Mouse (Mus musculus) left cerebral cortex, adult 8-10 months (tissue): Measurements from ENCODE around the gene Rbm28. TPM values are rescaled to one million over a fixed set of nuclear protein-coding genes. Genes with fewer than 3 reads are reported as not detected.
A peak's percentile ranks its signal among the peaks of the same experiment; 100 is the strongest.

Experiments used
- DNase-seq, 2 experiments: peaks; one replicate each; pipeline ENCODE4 v3.0.0; 2022; ENCODE audit warnings: low spot score in 2 of 2
- total RNA-seq, 4 experiments: library from RNA; stranded (reverse); gene quantifications; 2 replicates each; pipeline ENCODE4 v1.2.4; 2022

Gene Rbm28
- total RNA-seq, 4 experiments from 2014 or later: 29.5 to 37.0 (median 34.2) TPM

DNA sequence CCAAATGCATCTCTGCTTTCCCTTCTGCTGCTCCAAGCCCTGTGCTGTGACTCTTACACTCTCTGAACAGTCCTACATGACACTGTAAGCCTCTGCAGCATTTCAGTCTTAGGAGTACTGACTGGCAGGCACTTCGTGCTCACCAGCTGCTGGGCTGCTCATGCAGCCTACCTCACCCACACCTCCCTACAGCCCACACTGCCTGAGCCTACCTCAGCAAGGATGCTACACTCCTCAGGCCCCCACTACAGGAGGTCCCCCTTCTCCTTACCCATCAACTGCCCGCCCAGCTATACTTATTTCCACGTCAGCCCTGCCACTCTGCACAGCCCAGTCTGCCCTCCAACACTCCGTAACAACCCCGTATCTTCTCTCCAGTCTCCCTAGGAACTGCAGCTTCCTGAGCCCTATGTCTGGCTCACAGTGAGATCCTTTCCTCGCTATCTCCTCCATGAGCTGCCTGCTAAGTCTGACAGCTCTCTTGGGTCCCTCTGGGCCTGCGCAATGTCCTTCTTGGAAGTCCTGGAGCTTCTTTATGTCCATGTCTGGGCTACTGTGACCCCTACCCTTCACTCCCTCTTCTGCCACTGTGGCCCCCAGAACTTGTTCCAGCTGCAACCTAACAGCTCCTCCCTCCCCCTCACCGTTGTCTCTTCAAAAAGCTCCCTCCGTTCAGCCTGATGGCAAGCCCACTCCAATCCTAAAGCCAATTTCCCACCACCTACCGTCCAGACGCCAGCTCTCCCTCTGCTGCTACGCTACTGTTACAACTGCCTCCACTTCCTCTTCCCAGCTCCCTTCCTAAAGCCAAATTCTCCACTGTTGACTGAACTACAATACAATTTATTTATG, 19.1 kb downstream of the Rbm28 start:
- DNase-seq: peak in 1 of 2 experiments; percentile 15

DNA sequence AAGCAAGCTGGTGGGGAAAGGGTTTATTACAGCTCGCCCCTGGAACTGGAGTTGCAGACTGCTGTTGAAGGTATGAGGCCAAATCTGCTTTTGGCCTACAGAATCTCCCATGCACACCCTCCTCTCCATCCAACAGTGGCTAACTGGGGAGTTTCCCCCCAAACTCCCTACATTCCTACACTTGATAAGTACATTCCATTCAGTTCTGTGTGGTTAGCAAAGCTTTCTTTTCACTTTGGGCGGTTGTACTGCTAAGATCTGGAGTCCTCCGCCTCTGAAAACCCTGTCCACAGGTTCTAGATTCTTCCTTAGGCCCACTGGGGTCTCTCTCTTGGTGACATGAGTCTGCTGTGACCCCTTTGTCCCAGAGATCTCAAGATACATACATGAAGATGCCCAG, 19.8 kb downstream of the Rbm28 start:
- no peak for DNase-seq

DNA sequence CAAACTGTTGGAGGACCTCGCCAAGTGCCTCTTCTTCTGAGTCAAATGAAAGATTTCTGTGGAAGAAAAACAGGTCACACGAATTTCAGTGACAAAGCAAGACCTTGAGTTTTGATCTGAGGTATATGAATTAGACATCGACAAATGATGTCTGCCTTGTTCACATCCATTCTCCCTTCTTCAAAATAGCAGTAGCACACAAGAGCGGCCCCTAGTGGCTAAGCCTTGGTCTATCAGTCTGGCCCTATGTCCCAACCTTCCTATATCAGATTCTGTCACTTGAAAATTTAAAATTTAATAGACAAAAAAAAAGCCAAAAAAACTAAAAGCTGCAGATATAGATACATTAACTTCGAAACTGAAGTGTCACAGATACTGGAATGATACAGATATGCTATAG, 21.2 kb downstream of the Rbm28 start:
- DNase-seq: no peak

DNA sequence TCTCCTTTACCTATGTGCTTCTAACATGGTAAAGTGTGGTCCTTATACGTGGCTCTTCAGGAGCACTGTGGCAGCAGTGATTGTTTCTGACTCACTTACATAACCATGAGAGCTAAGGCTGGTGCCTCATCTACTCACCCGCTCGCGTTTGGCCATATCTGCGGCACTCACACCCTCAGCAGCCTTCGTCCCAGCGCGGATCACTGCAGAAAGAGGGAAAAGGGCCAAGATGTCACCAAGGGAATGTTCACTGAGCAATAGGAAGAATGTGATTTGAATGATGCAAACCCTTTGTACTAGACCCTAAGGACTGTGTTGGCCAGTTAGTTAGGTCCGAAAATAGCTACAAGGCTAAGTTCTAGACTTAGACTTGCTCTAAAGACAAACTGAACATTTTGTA, 27.4 kb downstream of the Rbm28 start:
- DNase-seq: no peak

DNA sequence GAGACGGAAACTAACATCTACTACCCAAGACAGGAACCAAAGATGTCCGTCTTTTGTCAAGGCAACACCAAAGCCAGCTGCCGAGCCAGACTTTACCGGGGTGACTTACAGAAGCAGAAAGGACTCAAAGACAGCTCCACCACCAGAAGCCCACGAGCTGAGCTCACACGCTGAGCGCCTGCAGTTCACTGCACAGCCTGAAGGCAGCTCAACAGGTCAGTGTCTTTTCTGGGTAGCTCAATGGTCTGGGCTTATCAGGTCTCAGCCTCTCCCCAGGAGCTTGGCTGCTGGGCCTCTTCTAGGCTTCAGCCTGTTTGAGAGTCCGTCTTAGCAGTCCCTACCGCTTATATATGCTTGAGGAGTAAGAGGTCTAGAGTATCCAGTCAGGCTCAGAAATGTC, 31.7 kb downstream of the Rbm28 start:
- no peak for DNase-seq

DNA sequence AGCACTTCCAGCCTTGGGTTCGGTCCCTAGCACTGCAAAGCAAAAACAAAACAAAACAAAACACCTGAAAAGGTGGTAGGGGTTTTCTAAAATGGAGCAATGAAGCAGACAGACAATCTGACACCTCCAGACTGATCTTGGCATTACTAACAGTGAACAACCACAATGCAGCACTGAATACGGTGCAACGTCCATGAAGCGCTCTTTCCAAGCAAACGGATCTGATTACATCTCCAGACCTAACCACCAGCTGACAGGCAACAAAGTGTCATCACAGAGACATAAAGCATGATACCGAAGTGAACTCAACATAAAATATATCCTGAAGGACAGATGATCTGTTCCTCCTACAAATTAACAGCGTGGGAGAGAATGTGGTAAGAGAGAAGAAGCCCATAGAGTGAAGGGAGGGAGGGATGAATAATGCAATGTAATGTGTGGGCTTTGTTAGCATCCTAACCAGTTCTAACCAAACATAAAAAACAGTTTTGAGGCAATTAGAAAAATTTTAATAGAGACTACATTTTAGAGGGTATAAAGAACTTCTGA, 37.9 kb downstream of the Rbm28 start:
- DNase-seq: no peak

DNA sequence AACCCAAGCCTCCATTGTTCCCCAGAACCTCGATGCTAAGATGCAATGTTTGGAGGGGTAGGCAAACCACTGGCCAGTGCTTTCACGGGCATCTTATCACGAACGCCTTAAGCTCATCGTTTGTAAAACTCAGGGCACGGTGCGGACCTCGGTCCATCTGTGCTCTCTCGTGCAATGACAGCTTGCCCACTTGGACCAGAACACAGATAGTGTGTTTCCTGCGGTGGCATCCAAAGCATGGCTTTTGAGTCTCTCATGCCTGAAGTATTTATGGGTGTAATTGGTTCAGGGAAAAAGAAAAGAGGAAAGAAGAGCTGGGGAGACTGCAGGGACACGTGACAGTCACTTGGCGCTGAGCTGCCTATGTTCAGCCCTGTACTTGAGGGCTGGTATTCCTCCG, 44.8 kb downstream of the Rbm28 start:
- no peak for DNase-seq

DNA sequence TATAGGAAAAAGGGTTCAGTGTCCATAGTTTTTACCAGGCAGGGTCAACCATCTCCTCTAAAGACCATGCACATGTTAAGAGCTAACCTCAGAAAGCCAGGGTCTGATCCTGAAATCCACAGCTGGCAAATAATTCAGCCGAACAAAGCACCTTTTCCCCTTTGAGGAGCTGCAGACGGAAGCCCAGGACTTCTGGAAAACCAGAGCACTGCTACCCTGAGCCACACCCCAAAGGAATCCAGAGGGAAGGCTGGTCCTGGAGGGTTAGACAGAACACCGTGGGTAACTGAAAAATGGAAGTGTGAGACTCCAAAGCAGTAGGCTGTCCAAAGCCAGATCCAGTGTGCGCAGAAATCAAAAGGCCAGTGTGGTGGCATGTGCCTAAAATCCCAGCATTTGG, 45.8 kb downstream of the Rbm28 start:
- DNase-seq: no peak

DNA sequence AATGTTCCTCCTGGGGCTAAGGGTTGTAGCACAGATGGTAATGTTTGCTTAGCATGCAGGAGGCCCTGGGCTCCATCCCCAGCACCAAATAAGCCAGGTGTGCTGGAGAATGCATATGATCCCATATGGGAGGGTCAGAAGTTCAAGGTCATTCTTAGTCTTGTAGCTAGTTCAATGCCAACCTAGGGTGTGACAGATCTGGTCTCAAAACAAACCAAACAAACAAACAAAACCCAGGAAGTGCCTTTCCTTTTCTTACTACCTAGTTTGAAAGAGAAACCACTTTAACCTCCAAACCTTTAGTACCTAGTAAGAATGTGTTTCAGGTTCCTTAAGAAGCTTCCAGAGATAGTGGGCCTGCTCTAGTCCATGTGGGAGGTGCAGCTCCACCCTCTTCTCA, 46.6 kb downstream of the Rbm28 start:
- no peak for DNase-seq

DNA sequence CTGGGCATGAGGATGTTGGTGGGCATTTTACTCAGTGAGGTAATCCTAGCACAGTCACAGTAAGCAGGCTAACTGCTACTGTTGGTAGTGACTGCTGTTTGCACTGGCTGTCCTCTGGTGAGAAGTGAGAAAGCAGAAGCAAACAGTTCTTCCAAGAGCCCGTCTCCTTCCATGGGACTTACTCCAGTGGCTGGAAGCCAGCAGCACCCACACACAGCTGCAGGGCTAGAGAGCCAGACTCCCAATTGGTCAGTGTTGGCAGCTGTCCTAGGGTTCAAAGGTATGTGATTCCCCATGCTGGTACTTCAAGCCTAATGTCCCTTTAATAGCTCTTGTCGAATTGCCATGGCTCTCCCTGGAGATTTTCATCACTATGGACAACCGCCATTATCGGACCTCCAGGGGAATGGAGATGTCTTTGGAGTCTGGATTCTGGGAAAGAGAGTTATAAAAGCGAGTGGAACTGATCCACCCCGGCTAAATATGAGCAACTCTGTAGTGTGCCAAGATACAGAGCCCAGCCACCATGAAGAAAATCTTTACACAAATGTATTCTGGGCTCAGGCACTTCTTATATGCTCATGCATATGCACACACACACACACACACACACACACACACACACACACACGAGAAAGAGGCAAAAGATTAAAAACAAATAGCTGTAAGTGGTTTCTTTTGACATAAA, 47.2 kb downstream of the Rbm28 start:
- peak; percentile 40 to 67 for DNase-seq

DNA sequence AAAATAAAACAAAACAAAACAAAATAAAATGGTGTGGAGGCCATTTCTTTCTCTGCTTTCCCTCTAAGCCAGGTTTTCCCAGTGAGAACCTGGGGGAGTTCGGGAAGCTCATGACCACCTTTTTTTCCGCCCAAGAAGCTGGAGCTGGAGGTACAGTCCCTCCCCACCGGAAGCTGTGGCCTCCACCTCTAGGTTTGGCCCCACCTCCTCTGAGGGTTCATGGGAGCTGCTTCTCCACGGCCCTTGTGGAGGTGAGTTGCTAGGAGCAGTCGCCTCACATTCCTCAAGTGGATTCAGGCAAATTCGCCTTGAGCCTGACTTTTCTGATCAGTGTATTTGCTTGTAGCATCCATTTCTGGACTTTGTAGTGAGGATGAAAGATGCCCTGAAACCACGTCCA, 49.0 kb downstream of the Rbm28 start:
- DNase-seq: no peak

DNA sequence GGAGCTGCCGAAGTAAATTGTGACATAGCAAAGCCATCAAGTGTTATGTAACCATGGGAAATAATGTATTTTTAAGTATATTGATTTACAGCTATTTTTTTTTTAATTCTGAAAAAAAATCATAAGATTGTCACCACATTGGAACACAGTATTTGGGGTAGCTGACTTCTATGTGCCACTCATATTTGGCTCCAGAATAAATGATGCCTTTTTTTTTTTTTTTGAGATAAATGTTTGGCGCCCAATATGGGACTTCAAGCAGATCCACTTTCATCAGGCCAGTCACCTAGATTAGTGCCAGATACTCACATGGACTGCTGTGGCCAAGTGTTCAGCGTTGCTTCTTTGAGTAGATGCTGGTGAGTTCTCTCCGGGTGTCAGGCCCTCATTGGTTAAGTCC, 53.3 kb downstream of the Rbm28 start:
- no peak for DNase-seq

DNA sequence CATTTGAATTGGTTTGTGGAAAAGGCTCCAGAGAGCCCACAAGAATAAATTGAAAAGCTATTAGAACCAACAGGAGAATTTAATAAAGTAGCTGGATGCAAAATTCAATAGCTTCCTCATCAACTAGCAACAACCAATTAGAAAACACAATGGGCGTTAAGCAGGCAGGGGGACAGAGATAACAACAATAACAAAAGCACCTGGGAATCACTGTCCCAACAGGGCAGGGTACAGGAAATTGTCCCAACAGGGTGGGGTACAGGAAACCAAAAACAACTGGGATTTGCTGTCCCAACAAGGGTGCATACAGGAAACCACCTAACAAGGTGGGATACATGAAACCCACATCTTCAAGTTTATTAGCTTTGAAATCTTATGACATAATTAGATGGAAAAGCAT, 56.4 kb downstream of the Rbm28 start:
- DNase-seq: no peak

DNA sequence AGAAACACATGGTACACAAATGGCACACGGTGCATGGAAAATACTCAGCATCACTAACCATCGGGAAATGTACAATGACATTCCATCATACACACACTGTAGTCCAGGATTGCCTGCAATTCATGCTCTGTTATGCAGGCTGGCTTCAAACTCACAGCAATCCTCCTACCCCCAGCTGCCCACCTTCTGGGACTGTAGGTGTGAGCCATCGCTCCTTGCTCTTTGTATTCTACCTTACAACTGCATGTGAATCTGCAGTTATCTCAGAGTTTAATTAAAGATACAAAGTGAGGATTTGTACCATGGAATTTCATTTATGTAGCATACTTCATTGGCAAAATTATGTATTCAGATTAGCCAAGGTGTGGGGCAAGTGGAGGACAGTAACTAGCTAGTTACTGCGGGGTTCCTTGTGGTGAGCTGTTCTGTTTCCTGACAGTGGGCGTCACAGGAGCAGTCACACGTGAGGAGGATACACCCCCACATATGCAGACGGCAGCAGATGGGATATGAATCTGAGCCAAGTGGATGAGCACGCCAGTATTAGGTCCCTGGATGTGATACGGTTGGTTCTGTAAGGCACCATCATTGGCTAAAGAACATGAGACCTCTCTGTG, 63.5 kb downstream of the Rbm28 start:
- DNase-seq: peak in 1 of 2 experiments; percentile 71

DNA sequence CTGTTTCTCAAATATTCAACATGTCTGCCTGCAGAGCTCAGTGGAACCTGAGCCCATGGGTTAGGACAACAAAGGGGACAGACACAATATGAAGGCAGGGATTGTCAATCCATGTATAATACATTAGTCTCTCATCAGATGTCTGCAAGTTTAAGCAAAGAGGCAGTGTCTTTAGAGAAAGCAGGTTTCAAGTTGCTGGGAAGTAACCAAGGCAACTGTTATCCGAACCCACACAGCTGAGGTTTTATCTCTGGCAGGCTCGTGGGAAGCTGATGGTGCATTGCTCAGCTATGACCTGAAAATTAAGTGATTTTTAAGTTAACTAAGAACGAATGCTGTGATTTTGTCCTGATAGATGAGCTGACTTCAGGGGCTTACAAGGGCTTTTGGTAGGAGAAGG, 64.4 kb downstream of the Rbm28 start:
- DNase-seq: peak in 1 of 2 experiments; percentile 64

DNA sequence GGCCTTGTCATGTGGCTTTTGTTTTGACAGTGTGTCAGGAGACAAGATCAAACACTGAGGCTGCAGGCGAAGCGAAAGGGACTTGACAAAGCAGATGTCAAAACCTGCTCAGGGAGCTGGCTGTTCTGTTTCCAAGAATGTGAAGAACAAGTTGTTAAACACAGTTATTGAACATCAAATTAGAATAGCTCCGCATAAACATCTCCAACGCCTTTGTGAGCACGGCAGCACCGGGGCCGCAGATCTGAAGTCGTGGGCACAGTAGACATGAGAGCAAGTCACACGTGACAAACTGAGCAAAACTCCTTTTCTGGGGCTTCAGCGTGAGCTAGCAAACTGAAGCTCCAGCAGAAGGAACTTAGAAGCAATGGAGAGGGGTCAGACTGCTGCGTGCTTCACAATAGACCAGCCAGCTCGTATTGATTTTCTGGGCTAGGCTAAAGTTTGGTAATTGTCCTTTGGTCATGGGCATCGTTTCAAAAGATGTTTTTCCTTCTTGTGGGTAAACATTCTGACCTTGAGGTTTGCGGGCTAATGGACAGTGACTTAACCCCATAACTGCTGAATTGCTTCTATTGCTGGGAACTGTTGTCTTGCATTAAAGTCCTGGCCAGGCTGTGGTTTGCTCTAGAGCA, 65.2 kb downstream of the Rbm28 start:
- peak in 1 of 2 experiments; percentile 68 for DNase-seq

DNA sequence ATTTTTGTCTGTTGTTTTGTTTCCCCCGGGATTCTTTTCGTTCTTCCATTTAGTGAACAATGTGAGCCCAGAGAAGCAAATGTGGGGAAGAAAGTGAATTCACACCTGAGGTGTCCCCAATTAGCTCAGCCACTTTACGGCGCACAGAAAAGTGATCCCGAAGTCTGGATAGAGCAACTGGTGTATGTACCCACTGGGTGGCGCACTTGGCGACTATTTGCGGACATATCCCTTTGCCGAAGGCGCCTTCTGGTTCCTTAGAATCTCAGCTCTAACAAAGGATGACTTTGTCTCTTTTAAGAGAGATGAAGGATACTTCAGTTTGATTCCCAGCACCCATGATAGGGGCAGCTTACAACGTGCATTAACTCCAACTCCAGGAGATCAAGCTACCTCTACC, 71.9 kb downstream of the Rbm28 start:
- DNase-seq: no peak

DNA sequence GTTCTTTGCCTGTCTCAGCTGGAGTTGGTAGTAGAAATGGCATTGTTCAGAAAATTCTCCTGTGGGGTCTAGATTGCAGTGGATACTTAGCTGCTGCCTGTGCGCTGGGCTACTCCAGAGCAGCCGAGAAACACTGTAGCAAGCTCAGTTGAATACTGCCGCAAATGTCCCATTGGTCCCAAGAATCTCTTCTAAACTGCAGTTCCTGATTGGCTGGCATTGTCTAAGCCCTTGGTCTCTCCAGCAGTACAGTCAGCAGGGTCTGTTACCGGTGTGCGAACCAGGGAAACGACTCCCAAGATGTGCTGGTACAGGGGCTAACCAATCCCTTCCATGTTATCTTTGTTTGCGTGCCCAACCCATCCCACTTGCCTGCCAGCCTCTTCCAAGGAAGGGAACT, 72.6 kb downstream of the Rbm28 start:
- DNase-seq: no peak

DNA sequence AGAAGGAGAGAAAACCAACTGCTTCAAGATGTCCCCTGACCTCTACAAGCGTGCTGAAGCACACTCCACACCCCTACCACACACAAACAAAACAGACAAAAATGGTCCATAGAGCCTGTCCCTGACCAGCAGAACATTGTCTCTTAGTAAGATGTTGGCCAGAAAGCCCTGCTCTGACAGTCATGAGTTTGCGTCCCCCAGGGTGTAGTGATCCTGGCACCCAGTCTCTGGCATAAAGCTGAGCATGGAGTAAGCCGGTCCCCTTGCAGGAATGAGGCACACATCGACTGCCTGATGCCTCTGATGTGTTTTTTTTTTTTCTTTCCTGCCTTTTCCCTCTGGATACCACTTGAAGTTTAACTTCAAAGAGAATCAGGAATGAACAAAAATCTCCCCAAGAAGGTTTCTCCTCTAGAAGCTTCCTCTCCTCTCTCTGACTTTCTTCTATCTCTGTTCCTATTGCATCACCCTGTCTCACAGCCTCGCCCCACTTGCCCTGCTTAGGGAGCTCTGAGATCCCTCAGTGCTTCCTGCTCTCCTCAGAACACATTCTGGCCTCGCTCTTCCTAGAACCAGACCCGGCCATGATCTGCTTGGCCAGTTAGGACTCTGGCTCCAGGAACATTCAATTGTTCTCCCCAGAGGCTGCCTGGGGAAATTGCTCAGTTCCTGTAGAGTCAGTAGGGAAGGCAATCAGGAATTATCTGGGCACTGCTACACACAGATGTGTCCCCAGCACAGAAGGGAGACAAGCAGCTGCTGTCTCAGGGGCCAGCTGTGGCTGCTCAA, 76.7 kb downstream of the Rbm28 start:
- DNase-seq: no peak

DNA sequence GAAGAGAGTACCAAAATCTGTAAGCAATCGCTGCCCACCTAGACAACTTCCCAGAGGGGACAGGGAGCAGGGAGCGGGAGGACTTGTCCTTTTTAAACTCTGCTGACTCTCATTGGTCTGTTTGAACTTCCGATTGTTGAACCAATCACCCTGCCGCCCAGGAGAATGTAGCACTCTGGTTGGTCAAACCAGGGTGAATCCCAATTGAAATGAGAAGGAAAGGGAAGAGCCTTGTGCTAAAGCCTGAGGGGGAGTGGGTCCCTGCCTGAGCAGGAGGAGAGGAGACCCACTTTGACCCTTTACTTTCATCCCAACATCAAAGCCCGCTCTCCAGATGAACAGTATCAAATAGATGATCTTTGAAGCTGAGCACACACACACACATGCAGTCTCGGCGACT, 80.4 kb downstream of the Rbm28 start:
- no peak for DNase-seq

DNA sequence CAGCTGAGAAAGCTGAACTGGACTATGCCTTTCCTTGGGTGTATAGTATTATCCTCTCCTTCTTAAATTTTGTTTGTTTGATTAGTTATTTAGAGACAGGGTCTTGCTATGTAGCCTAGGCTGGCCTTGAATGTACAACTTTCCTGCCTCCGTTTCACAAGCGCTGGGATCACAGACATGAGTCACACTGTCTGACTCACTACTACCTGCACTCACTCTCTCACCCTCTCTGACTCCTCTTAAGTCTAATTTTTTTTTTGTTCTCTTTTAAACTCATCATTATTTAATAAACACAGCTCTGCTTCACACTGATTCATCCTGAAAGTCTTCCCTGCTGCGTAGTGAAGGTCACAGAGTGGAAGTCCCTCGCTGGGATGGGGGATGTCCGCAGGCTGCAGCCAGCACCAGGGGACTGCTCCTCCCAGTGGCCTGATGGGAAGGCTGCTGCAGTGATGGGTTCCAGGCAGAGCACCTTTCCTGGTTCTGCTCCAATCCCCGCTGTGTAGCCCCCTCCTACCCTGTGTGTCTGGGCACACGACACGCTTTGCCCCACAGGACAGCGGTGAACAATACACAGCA, 81.9 kb downstream of the Rbm28 start:
- DNase-seq: no peak
